Mouse (Mus musculus) G1E (cell line): Measurements from ENCODE around the gene Fam43a.

ENCODE experiments used
- CTCF ChIP-seq: IDR thresholded peaks from 2 replicates; pipeline ENCODE4 v1.5.1; 2012; ENCODE audit warnings: low read depth, low read length, inconsistent platforms, mixed read lengths
- POLR2AphosphoS5 ChIP-seq: IDR thresholded peaks from 2 replicates; pipeline ENCODE4 v1.6.1; 2012; ENCODE audit warnings: low read depth, low read length, inconsistent platforms; ENCODE audit not compliant: insufficient replicate concordance
- TAL1 ChIP-seq: conservative IDR thresholded peaks from 2 replicates; pipeline ENCODE4 v1.6.1; 2012; ENCODE audit warnings: low read depth, low read length, inconsistent platforms, mixed read lengths

DNA sequence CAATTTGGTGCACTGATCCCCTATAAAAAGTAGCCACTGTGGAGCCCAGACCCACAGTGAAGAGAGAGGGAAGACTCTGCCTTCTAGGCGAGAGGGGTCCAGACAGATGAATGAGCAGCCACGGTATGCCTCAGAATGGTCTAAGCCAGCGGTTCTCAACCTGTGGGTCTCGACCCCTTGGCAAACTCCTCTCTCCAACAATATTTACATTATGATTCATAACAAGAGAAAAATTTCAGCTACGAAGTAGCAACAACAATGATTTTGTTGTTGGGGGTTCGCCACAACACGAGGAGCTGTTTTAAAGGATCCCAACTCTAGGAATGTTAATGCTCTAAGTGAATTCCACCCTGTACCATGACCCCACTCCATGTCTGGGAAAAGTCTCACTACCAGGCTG lies 13.6 kb downstream of the Fam43a start:
- TF ChIP-seq CTCF = no peak
- TF ChIP-seq TAL1 = no peak
- no peak for TF ChIP-seq POLR2AphosphoS5
